Mouse (Mus musculus) limb, embryonic 15.5 days (tissue): ENCODE data around the gene Gpatch8. TPM values are rescaled to one million over a fixed set of nuclear protein-coding genes. Genes with fewer than 3 reads are reported as not detected.

ENCODE experiments used
- ATAC-seq: fragments of 200-750 bp; cut with Nextera tagmentation; 2 replicates; pipeline ENCODE4 v1.8.0; 2017; ENCODE audit warnings: low read depth, moderate TSS enrichment; ENCODE audit not compliant: insufficient number of reproducible peaks, low FRiP score, low TSS enrichment
- H3K27ac ChIP-seq: fragments of 300-500 bp; sonication (generic); 2 replicates; pipeline ENCODE4 v1.5.1; 2015; ENCODE audit warnings: moderate library complexity, mild to moderate bottlenecking, inconsistent platforms
- H3K27me3 ChIP-seq: fragments of 300-500 bp; sonication (generic); 2 replicates; pipeline ENCODE4 v1.6.1; 2015; ENCODE audit warnings: inconsistent platforms
- H3K36me3 ChIP-seq: fragments of 300-500 bp; sonication (generic); 2 replicates; pipeline ENCODE4 v1.6.1; 2015; ENCODE audit warnings: inconsistent platforms
- H3K4me1 ChIP-seq: fragments of 300-500 bp; sonication (generic); 2 replicates; pipeline ENCODE4 v1.6.1; 2015; ENCODE audit warnings: inconsistent platforms
- H3K4me2 ChIP-seq: fragments of 300-500 bp; sonication (generic); 2 replicates; pipeline ENCODE4 v1.6.1; 2015; ENCODE audit warnings: mild to moderate bottlenecking, inconsistent platforms
- H3K4me3 ChIP-seq: fragments of 300-500 bp; sonication (generic); 2 replicates; pipeline ENCODE4 v1.5.1; 2015; ENCODE audit warnings: mild to moderate bottlenecking, inconsistent platforms
- H3K9ac ChIP-seq: fragments of 300-500 bp; sonication (generic); 2 replicates; pipeline ENCODE4 v1.6.1; 2015; ENCODE audit warnings: inconsistent platforms
- H3K9me3 ChIP-seq: fragments of 300-500 bp; sonication (generic); 2 replicates; pipeline ENCODE4 v1.6.1; 2016; ENCODE audit warnings: inconsistent platforms
- WGBS: fragments of 180-500 bp; shearing (Covaris S2); methylation state at CpG from one replicate; pipeline ENCODE4 v1.1.7; 2015; 5-methylcytosine and 5-hydroxymethylcytosine counted together
- polyA plus RNA-seq: library from polyadenylated mRNA; unstranded; fragments of >200 nt; fragmentation: Nextera tagmentation; extraction: Ambion mirVana; gene quantifications from 2 replicates; pipeline ENCODE4 v1.2.1, GENCODE M21; 2015

Gpatch8 gene
- polyA plus RNA-seq, 1 experiment from 2014 or later, result 56.5 TPM

GRCm38 (mm10) chr11:102465713-102466436 is 90.3 kb downstream of the Gpatch8 start:
- Histone ChIP-seq H3K9me3 (no peaks in the 10 kb centered on the region), H3K9ac (no peak overlapping the region), H3K27ac (peak overlapping the region; percentile 87), H3K4me3 (0 out of 2 replicates have a peak overlapping the region, but pooled peaks have one; percentile 4), H3K4me1 (peaks cover 25% of the 10 kb centered on the region), H3K4me2 (peak overlapping the region; percentile 19; the same call in 1 of the 2 replicates), H3K36me3 (no peaks in the 10 kb centered on the region), H3K27me3 (0 out of 2 replicates have a peak, but pooled peaks cover 3% of the 10 kb centered on the region)
- 19% methylated on average over 26 of the region's 26 CpGs for WGBS
- ATAC-seq, result no peak

- Histone ChIP-seq H3K27ac (no peak overlapping the region), H3K4me2 (no peak overlapping the region), H3K9me3 (no peaks in the 10 kb centered on the region), H3K27me3 (peaks cover 10% of the 10 kb centered on the region; the same call in 1 of the 2 replicates), H3K9ac (no peak overlapping the region), H3K4me3 (no peak overlapping the region), H3K36me3 (no peaks in the 10 kb centered on the region), H3K4me1 (peaks cover 25% of the 10 kb centered on the region)
- no peak for ATAC-seq
- 89% methylated on average over 6 of the region's 6 CpGs for WGBS
Measured at GRCm38 (mm10) chr11:102464901-102465300, 91.3 kb downstream of the Gpatch8 start.

GRCm38 (mm10) chr11:102461764-102462163 is 94.4 kb downstream of the Gpatch8 start:
- Histone ChIP-seq H3K27ac (no peak overlapping the region), H3K9me3 (no peaks in the 10 kb centered on the region), H3K4me1 (peaks cover 17% of the 10 kb centered on the region), H3K36me3 (no peaks in the 10 kb centered on the region), H3K4me3 (no peak overlapping the region), H3K9ac (no peak overlapping the region), H3K27me3 (peaks cover 16% of the 10 kb centered on the region; the same call in 1 of the 2 replicates), H3K4me2 (no peak overlapping the region)
- ATAC-seq, result no peak
- WGBS, result 74% methylated on average over 3 of the region's 3 CpGs

- Histone ChIP-seq H3K27me3 (peaks cover 16% of the 10 kb centered on the region; the same call in 1 of the 2 replicates), H3K27ac (no peak overlapping the region), H3K4me3 (no peak overlapping the region), H3K9me3 (no peaks in the 10 kb centered on the region), H3K9ac (no peak overlapping the region), H3K36me3 (no peaks in the 10 kb centered on the region), H3K4me1 (peaks cover 16% of the 10 kb centered on the region), H3K4me2 (no peak overlapping the region)
- WGBS, result 62% methylated on average over 16 of the region's 16 CpGs
- ATAC-seq, result no peak
Measured at GRCm38 (mm10) chr11:102460541-102460940, 95.7 kb downstream of the Gpatch8 start.

GRCm38 (mm10) chr11:102455740-102456396 is 100.3 kb downstream of the Gpatch8 start:
- H3K9me3 ChIP-seq, result no peaks in the 10 kb centered on the region
- WGBS, result under 1% methylated on average over 40 of the region's 40 CpGs
- H3K36me3 ChIP-seq, result no peaks in the 10 kb centered on the region
- peak overlapping the region; percentile 84 for H3K4me2 ChIP-seq
- H3K27ac ChIP-seq, result no peak overlapping the region; the same call in 1 of the 2 replicates
- H3K4me1 ChIP-seq, result peaks cover 21% of the 10 kb centered on the region
- H3K4me3 ChIP-seq, result peak overlapping the region; percentile 52
- peak overlapping the region; percentile 26; the same call in 1 of the 2 replicates for H3K9ac ChIP-seq
- peak; percentile 81 for ATAC-seq
- peaks cover 28% of the 10 kb centered on the region for H3K27me3 ChIP-seq

GRCm38 (mm10) chr11:102453131-102453530 is 103.1 kb downstream of the Gpatch8 start:
- no peak overlapping the region for H3K27ac ChIP-seq
- H3K36me3 ChIP-seq, result no peaks in the 10 kb centered on the region
- no peak overlapping the region for H3K4me2 ChIP-seq
- peaks cover 33% of the 10 kb centered on the region for H3K27me3 ChIP-seq
- 21% methylated on average over 10 of the region's 10 CpGs for WGBS
- ATAC-seq, result no peak
- no peak overlapping the region for H3K9ac ChIP-seq
- H3K4me1 ChIP-seq, result peaks cover 27% of the 10 kb centered on the region
- no peaks in the 10 kb centered on the region for H3K9me3 ChIP-seq
- no peak overlapping the region for H3K4me3 ChIP-seq

- no peak overlapping the region for H3K9ac ChIP-seq
- no peaks in the 10 kb centered on the region for H3K36me3 ChIP-seq
- H3K27ac ChIP-seq, result no peak overlapping the region
- H3K4me1 ChIP-seq, result peaks cover 36% of the 10 kb centered on the region
- H3K9me3 ChIP-seq, result no peaks in the 10 kb centered on the region
- H3K27me3 ChIP-seq, result peaks cover 25% of the 10 kb centered on the region
- ATAC-seq, result no peak
- no peak overlapping the region for H3K4me3 ChIP-seq
- WGBS, result 34% methylated on average over 17 of the region's 17 CpGs
- H3K4me2 ChIP-seq, result no peak overlapping the region
Measured at GRCm38 (mm10) chr11:102449043-102450008, 106.9 kb downstream of the Gpatch8 start.

GRCm38 (mm10) chr11:102448327-102448726 is 107.9 kb downstream of the Gpatch8 start:
- no peak overlapping the region for H3K9ac ChIP-seq
- no peak overlapping the region for H3K4me3 ChIP-seq
- H3K4me1 ChIP-seq, result peaks cover 43% of the 10 kb centered on the region
- H3K36me3 ChIP-seq, result peaks cover 7% of the 10 kb centered on the region; the same call in 1 of the 2 replicates
- H3K27ac ChIP-seq, result no peak overlapping the region
- H3K27me3 ChIP-seq, result peaks cover 18% of the 10 kb centered on the region
- 13% methylated on average over 8 of the region's 8 CpGs for WGBS
- no peaks in the 10 kb centered on the region for H3K9me3 ChIP-seq
- ATAC-seq, result no peak
- 0 out of 2 replicates have a peak overlapping the region, but pooled peaks have one; percentile 2 for H3K4me2 ChIP-seq

GRCm38 (mm10) chr11:102447497-102447896 is 108.7 kb downstream of the Gpatch8 start, which contains the start of gene Fam171a2:
Gene Fam171a2, minus strand, starts transcription at chr11:102447682.
- no peaks in the 10 kb centered on the region for H3K9me3 ChIP-seq
- H3K4me2 ChIP-seq, result peak within 1 kb of the TSS; percentile 78
- WGBS, result under 1% methylated on average over 31 of the region's 40 CpGs
- H3K27ac ChIP-seq, result peak within 1 kb of the TSS; percentile 96
- ATAC-seq, result peak; percentile 53; the same call in 1 of the 2 replicates
- H3K4me3 ChIP-seq, result peak within 1 kb of the TSS; percentile 96
- peak within 1 kb of the TSS; percentile 99 for H3K9ac ChIP-seq
- peaks cover 43% of the 10 kb centered on the region for H3K4me1 ChIP-seq
- H3K27me3 ChIP-seq, result peaks cover 11% of the 10 kb centered on the region; the same call in 1 of the 2 replicates
- peaks cover 13% of the 10 kb centered on the region for H3K36me3 ChIP-seq

- Histone ChIP-seq H3K9ac (peak overlapping the region; percentile 99), H3K27me3 (peaks cover 11% of the 10 kb centered on the region; the same call in 1 of the 2 replicates), H3K36me3 (peaks cover 19% of the 10 kb centered on the region), H3K4me1 (peaks cover 43% of the 10 kb centered on the region), H3K4me2 (peak overlapping the region; percentile 78), H3K27ac (peak overlapping the region; percentile 96), H3K9me3 (no peaks in the 10 kb centered on the region), H3K4me3 (peak overlapping the region; percentile 96)
- ATAC-seq, result no peak
- under 1% methylated on average over 46 of the region's 49 CpGs for WGBS
Measured at GRCm38 (mm10) chr11:102446581-102447461, 109.4 kb downstream of the Gpatch8 start.
